Mouse (Mus musculus): ENCODE results near the gene Dupd1. TPM values are rescaled to one million over a fixed set of nuclear protein-coding genes. Genes with fewer than 3 reads are reported as not detected.
A peak's percentile ranks its signal among the peaks of the same experiment; 100 is the strongest.
"Not testable (repeated sequence)": the region's sequence is repeated elsewhere in the genome, so short reads cannot be mapped to it uniquely, and the experiment has no call there.

The Dupd1 gene
- polyA plus RNA-seq, 1 experiment from 2014 or later: not detected

DNA sequence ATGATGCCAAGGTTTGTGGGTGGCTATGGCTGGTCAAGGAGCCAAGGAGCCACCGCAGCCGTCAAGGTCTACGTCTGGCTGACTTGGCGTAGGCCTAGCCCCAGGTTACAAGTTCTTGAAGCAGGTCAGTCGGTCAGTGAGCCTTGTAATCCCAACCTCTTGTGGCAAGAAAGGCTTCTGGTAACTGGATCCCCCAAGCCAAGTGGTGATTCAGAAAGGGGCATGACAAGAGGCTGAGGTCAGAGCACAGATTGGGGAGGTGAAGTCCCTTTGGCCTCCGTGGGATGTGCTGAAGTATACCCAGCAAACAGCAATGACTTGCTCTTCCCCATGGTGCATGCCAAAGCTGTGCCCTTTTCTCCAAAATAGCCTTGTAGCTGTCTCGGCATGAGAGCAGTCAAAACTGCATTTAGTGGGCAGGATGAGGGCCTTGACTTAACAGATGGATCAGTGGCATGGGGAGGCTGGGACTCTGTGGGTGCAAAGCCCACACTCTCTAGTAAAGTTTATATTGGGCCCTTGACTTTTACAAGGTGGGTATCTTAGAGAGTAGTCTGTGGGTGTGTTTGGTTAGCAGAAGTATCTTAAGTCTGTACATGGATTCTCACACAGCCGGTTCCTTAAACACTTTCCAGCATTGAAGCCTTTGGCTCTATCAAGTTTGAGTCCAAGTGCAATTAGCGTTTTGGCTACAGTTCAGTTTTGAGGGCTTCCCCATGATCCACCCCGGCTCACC lies 28.8 kb downstream of the Dupd1 start:
- 0 out of 2 replicates have a peak, but pooled peaks cover 5% of the 10 kb centered on the region for H3K27me3 ChIP-seq (ENCODE audit: control insufficient read depth, insufficient read depth, low read length)
- H3K4me2 ChIP-seq (replicated peaks): no peak overlapping the region
- 88% methylated on average over 10 of the region's 10 CpGs for WGBS
- DNase-seq (ENCODE audit: low spot score) (no peak), ATAC-seq (ENCODE audit: low FRiP score) (no peak)
- H3K9me3 ChIP-seq (ENCODE audit: control insufficient read depth, low read length): no peaks in the 10 kb centered on the region
- H3K36me3 ChIP-seq (replicated peaks; ENCODE audit: control insufficient read depth, insufficient read depth): no peaks in the 10 kb centered on the region
- no peak overlapping the region for H3K9ac ChIP-seq
- H3K4me1 ChIP-seq (replicated peaks; ENCODE audit: control insufficient read depth, insufficient read depth, low read length): peaks cover 7% of the 10 kb centered on the region; the same call in 1 of the 2 replicates
- no peak overlapping the region for H3K27ac ChIP-seq
- H3K4me3 ChIP-seq (replicated peaks; ENCODE audit: low read length): no peak overlapping the region

DNA sequence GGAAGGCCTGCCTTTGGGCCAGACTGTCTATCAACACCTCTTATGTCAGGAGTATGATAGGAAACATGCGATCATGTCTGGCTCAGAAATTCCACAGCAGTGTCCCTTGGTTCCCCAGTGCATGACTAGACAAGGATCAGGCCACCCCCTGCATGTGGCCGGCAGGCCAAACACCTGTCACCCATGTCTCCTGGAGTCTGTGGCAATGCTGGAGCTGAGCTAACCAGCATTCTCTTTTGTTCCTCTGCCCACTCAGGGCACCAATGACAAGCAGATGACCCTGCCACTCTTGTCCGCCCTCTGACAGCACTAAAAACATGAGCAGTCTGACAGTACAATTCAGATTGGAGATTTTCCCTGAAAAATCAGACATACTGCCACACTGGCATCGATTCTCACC lies 30.5 kb downstream of the Dupd1 start:
- 65% methylated on average over 4 of the region's 4 CpGs for WGBS
- Histone ChIP-seq H3K27ac (no peak overlapping the region), H3K27me3 (ENCODE audit: control insufficient read depth, insufficient read depth, low read length) (0 out of 2 replicates have a peak, but pooled peaks cover 5% of the 10 kb centered on the region), H3K9ac (no peak overlapping the region), H3K4me2 (replicated peaks) (no peak overlapping the region), H3K4me3 (replicated peaks; ENCODE audit: low read length) (no peak overlapping the region), H3K36me3 (replicated peaks; ENCODE audit: control insufficient read depth, insufficient read depth) (no peaks in the 10 kb centered on the region), H3K9me3 (ENCODE audit: control insufficient read depth, low read length) (no peaks in the 10 kb centered on the region), H3K4me1 (replicated peaks; ENCODE audit: control insufficient read depth, insufficient read depth, low read length) (peaks cover 7% of the 10 kb centered on the region; the same call in 1 of the 2 replicates)
- ATAC-seq (ENCODE audit: low FRiP score) (no peak), DNase-seq (ENCODE audit: low spot score) (no peak)

DNA sequence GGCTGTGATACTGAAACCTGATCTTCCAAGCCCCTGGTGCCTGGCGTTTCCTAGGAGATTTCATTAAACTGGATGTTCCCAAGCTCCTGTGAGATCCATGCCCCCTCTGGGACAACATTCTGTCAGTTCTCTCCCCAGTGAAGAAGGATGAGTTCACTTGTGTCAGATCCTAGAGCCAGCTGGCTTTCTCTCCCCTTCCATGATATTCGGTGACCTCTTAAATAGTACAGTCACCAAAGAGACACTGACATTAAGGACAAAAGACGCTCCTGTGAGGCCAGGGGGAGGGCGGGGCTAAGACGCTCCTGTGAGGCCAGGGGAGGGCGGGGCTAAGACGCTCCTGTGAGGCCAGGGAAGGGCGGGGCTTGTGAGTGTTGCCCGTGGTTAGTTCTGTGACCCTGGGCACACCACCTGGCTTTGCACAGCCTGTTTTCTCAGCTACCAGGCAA lies 31.7 kb downstream of the Dupd1 start:
- Histone ChIP-seq H3K4me1 (replicated peaks; ENCODE audit: control insufficient read depth, insufficient read depth, low read length) (peaks cover 7% of the 10 kb centered on the region; the same call in 1 of the 2 replicates), H3K9ac (no peak overlapping the region), H3K27me3 (ENCODE audit: control insufficient read depth, insufficient read depth, low read length) (0 out of 2 replicates have a peak, but pooled peaks cover 5% of the 10 kb centered on the region), H3K27ac (no peak overlapping the region), H3K9me3 (ENCODE audit: control insufficient read depth, low read length) (no peaks in the 10 kb centered on the region), H3K36me3 (replicated peaks; ENCODE audit: control insufficient read depth, insufficient read depth) (no peaks in the 10 kb centered on the region), H3K4me2 (replicated peaks) (peak overlapping the region; percentile 30), H3K4me3 (replicated peaks; ENCODE audit: low read length) (no peak overlapping the region)
- no peak for DNase-seq (ENCODE audit: low spot score)
- under 1% methylated on average over 9 of the region's 9 CpGs for WGBS
- peak; percentile 28; the same call in 1 of the 2 replicates for ATAC-seq (ENCODE audit: low FRiP score)

DNA sequence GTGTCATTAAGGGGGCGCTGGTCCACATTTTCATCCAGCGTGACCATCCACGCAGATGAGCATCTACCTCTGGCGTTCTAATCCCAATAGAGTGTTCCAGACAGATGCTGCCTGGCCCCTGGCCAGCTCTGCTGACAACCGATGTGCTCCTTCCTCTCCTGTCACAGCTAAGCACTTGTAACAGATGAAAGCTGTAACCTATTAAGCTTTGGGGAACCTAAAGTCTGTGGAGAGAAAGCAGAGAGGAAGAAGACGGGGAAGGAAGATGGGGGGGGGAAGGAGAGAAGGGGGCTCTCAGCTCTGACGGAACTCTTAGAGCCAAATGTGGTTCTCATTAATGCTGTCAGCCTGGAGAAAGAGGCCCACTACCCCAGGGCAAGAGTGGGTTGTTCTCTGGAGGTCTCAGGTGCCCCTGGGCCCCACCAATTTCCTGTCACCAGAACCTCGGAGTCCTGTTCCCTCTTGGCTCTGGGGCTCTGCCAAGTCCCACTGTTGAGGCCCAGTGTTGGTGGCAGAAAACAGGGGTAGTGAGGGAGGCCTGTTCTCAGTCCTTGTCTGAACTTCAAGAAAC lies 34.7 kb downstream of the Dupd1 start:
- DNase-seq (ENCODE audit: low spot score) (no peak), ATAC-seq (ENCODE audit: low FRiP score) (no peak)
- H3K27ac ChIP-seq: no peak overlapping the region
- no peak overlapping the region for H3K9ac ChIP-seq
- H3K4me2 ChIP-seq (replicated peaks): no peak overlapping the region
- H3K4me3 ChIP-seq (replicated peaks; ENCODE audit: low read length): no peak overlapping the region
- no peaks in the 10 kb centered on the region; the same call in 1 of the 2 replicates for H3K4me1 ChIP-seq (replicated peaks; ENCODE audit: control insufficient read depth, insufficient read depth, low read length)
- no peaks in the 10 kb centered on the region for H3K36me3 ChIP-seq (replicated peaks; ENCODE audit: control insufficient read depth, insufficient read depth)
- no peaks in the 10 kb centered on the region for H3K27me3 ChIP-seq (ENCODE audit: control insufficient read depth, insufficient read depth, low read length)
- 23% methylated on average over 8 of the region's 8 CpGs for WGBS
- H3K9me3 ChIP-seq (ENCODE audit: control insufficient read depth, low read length): no peaks in the 10 kb centered on the region

DNA sequence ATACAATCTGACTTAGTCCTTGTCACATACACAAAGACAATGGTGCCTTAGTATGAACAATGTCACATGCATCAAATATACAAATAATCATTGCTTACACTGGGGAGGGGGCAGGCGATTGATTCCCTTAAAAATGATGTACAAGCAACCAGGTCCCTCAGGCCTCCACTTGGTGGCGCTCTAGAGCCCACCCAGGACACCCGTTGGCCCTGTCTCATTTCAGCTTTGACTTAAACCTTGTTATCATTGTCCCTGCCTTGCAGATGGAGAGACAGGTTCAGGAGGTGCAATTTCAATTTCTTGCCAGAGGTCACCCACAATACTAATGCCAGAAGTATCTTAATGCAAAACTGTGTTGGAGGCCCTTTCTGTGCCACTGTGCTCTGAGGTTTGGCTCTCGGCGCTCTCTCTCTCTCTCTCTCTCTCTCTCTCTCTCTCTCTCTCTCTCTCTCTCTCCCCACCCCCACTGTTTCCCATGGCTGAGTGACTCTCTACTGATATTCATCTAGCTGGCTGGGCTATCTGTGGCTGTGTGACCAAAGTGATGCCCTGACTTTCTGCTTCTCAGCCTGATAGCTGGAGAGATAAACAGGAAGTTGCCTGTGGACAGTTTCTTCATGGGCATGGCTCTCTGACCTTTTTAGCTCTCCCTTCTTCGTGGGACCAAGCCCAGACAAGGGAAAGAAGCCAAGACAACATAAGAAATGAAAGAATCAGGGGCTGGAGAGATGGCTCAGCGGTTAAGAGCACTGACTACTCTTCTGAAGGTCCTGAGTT lies 35.7 kb downstream of the Dupd1 start:
- no peak for ATAC-seq (ENCODE audit: low FRiP score)
- no peaks in the 10 kb centered on the region for H3K36me3 ChIP-seq (replicated peaks; ENCODE audit: control insufficient read depth, insufficient read depth)
- no peaks in the 10 kb centered on the region for H3K27me3 ChIP-seq (ENCODE audit: control insufficient read depth, insufficient read depth, low read length)
- H3K27ac ChIP-seq: no peak overlapping the region
- H3K4me2 ChIP-seq (replicated peaks): no peak overlapping the region
- H3K4me1 ChIP-seq (replicated peaks; ENCODE audit: control insufficient read depth, insufficient read depth, low read length): no peaks in the 10 kb centered on the region; the same call in 1 of the 2 replicates
- no peaks in the 10 kb centered on the region for H3K9me3 ChIP-seq (ENCODE audit: control insufficient read depth, low read length)
- no peak for DNase-seq (ENCODE audit: low spot score)
- no peak overlapping the region for H3K9ac ChIP-seq
- H3K4me3 ChIP-seq (replicated peaks; ENCODE audit: low read length): no peak overlapping the region
- WGBS: 45% methylated on average over 7 of the region's 7 CpGs

DNA sequence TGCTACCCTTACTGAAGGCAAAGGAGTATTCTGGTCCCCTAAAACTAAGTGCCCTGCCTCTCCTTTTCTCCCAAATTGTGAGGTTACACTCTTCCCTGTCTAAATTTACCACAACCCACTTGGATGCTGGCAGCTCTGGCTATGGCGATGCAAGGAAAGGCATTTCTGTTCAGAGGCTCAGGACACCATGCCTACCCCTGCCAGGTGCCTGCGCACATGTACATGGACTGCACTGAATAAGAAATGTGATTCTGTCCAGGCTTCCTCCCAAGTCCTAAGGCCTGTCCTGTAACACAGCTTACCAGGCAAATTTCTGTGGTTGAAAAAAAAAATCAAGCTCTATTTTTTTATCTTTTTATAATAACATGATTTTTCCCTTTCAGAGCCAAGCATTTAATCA lies 38.2 kb downstream of the Dupd1 start:
- Histone ChIP-seq H3K27ac (no peak overlapping the region), H3K4me1 (replicated peaks; ENCODE audit: control insufficient read depth, insufficient read depth, low read length) (no peaks in the 10 kb centered on the region), H3K4me2 (replicated peaks) (no peak overlapping the region), H3K27me3 (ENCODE audit: control insufficient read depth, insufficient read depth, low read length) (no peaks in the 10 kb centered on the region), H3K9ac (no peak overlapping the region), H3K4me3 (replicated peaks; ENCODE audit: low read length) (no peak overlapping the region), H3K9me3 (ENCODE audit: control insufficient read depth, low read length) (no peaks in the 10 kb centered on the region), H3K36me3 (replicated peaks; ENCODE audit: control insufficient read depth, insufficient read depth) (no peaks in the 10 kb centered on the region; the same call in 1 of the 2 replicates)
- no peak for ATAC-seq (ENCODE audit: low FRiP score)
- 86% methylated on average over 2 of the region's 2 CpGs for WGBS
- DNase-seq (ENCODE audit: low spot score): no peak

DNA sequence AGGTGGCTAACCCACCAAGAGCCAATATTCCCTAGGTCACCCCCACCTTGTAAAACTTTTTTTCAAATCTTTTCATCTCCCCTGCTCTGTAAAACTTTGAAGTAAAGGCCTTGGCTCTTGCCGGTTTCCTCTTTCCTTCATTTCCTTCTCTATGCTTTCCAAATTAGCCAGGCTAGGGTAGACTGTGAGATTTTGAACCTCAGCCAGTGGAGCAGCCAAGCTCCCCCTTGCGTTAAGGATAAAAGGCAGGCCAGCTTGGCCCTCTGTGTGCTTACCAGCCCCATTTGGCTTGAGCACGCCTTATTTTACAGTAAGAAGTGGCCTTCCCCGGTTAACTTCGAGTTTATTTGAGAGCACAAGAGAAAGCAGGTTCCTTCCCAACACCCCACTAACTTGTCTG lies 39.9 kb downstream of the Dupd1 start:
- Histone ChIP-seq H3K9me3 (ENCODE audit: control insufficient read depth, low read length) (no peaks in the 10 kb centered on the region), H3K27ac (no peak overlapping the region), H3K9ac (no peak overlapping the region), H3K4me3 (replicated peaks; ENCODE audit: low read length) (no peak overlapping the region), H3K4me2 (replicated peaks) (no peak overlapping the region), H3K27me3 (ENCODE audit: control insufficient read depth, insufficient read depth, low read length) (no peaks in the 10 kb centered on the region), H3K4me1 (replicated peaks; ENCODE audit: control insufficient read depth, insufficient read depth, low read length) (no peaks in the 10 kb centered on the region), H3K36me3 (replicated peaks; ENCODE audit: control insufficient read depth, insufficient read depth) (peaks cover 13% of the 10 kb centered on the region)
- ATAC-seq (ENCODE audit: low FRiP score): no peak
- DNase-seq (ENCODE audit: low spot score): no peak
- 72% methylated on average over 5 of the region's 5 CpGs for WGBS

DNA sequence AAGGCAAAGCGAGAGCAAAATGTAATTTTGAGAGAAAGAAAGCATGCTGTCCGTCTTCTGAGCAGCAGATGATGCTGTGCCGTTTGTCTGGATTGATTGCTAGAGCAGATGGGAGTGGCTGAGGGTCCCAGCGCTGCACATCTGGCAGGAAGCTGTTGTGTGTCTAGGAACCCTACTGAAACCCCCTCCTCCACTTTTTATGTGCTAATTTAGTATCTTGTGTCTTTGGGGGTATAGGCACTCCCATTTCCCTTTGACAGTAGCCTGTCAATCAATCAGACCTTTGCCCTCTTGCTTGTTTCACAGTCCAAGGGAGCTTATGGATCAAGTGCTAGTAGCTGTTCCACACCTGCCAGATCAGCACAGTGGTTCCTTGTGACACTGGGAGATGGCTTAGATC lies 41.3 kb downstream of the Dupd1 start:
- Histone ChIP-seq H3K4me2 (replicated peaks) (no peak overlapping the region), H3K4me3 (replicated peaks; ENCODE audit: low read length) (no peak overlapping the region), H3K36me3 (replicated peaks; ENCODE audit: control insufficient read depth, insufficient read depth) (peaks cover 27% of the 10 kb centered on the region), H3K27me3 (ENCODE audit: control insufficient read depth, insufficient read depth, low read length) (no peaks in the 10 kb centered on the region), H3K9me3 (ENCODE audit: control insufficient read depth, low read length) (no peaks in the 10 kb centered on the region), H3K27ac (no peak overlapping the region), H3K9ac (no peak overlapping the region), H3K4me1 (replicated peaks; ENCODE audit: control insufficient read depth, insufficient read depth, low read length) (no peaks in the 10 kb centered on the region)
- ATAC-seq (ENCODE audit: low FRiP score): no peak
- DNase-seq (ENCODE audit: low spot score): no peak
- 39% methylated on average over 4 of the region's 4 CpGs for WGBS

DNA sequence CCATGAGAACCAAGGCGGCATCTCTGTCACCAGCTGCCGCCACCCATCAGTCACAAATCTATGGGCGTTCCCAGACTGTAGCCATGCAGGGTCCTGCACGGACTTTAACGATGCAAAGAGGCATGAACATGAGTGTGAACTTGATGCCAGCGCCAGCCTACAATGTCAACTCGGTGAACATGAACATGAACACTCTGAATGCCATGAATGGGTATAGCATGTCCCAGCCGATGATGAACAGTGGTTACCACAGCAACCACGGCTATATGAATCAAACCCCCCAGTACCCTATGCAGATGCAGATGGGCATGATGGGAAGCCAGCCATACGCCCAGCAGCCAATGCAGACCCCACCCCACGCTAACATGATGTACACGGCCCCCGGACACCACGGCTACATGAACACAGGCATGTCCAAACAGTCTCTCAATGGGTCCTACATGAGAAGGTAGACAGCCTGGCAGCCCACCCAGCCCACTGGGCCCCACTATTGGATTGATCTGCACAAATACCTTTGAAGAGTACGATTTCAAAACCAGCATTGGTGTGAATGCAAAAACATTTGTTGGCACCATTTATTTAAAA lies 43.9 kb downstream of the Dupd1 start:
- not testable (repeated sequence) for H3K4me1 ChIP-seq (replicated peaks; ENCODE audit: control insufficient read depth, insufficient read depth, low read length); H3K4me2 ChIP-seq (replicated peaks); H3K9ac ChIP-seq; ATAC-seq (ENCODE audit: low FRiP score); H3K27ac ChIP-seq; H3K9me3 ChIP-seq (ENCODE audit: control insufficient read depth, low read length); H3K27me3 ChIP-seq (ENCODE audit: control insufficient read depth, insufficient read depth, low read length); H3K4me3 ChIP-seq (replicated peaks; ENCODE audit: low read length); DNase-seq (ENCODE audit: low spot score)
- WGBS: 83% methylated on average over 15 of the region's 15 CpGs
- peaks cover 45% of the 10 kb centered on the region for H3K36me3 ChIP-seq (replicated peaks; ENCODE audit: control insufficient read depth, insufficient read depth)

All from hindbrain, embryonic 14.5 days (tissue).